Mouse (Mus musculus) v-Abl transformed pro-B cells (cell line): ENCODE measurements around the gene Tax1bp3.

Experiments used
- in situ Hi-C, 2 experiments: fragments of 400-800 bp; cut with MboI; formaldehyde crosslinking; loops; one replicate each; pipeline ENCODE4 v1.15.1; 2025; ENCODE audit not compliant: unreplicated experiment in 2 of 2

Gene Tax1bp3

GRCm38 (mm10) chr11:73169231-73169630 lies 7.7 kb upstream of the Tax1bp3 start:
- in situ Hi-C loops, result no loop called here

- in situ Hi-C loops, result loop anchor here in 1 of 2 experiments (5.0 kb wide), 1 partner anchor 35 kb away; the partner anchor contains the start of gene Haspin
Observed at GRCm38 (mm10) chr11:73172186-73172585, 4.7 kb upstream of the Tax1bp3 start.

- in situ Hi-C loops, result loop anchor here in 1 of 2 experiments (25.0 kb wide), 1 partner anchor 1662 kb away; the partner anchor contains the start of gene Mnt
Observed at GRCm38 (mm10) chr11:73175612-73176011, 1.3 kb upstream of the Tax1bp3 start.

- in situ Hi-C loops, result loop anchor here in 1 of 2 experiments (25.0 kb wide), 1 partner anchor 1661 kb away; the partner anchor contains the start of gene Mnt
Observed at GRCm38 (mm10) chr11:73176186-73176585, 697 bp upstream of the Tax1bp3 start.

GRCm38 (mm10) chr11:73177509-73177875 lies 609 bp downstream of the Tax1bp3 start:
- in situ Hi-C loops, result loop anchor here in 1 of 2 experiments (25.0 kb wide), 1 partner anchor 1660 kb away; the partner anchor contains the start of gene Mnt

- in situ Hi-C loops, result loop anchor here in 1 of 2 experiments (25.0 kb wide), 1 partner anchor 1659 kb away; the partner anchor contains the start of gene Mnt
Observed at GRCm38 (mm10) chr11:73177895-73178294, 1.0 kb downstream of the Tax1bp3 start.

- in situ Hi-C loops, result loop anchor here in 1 of 2 experiments (25.0 kb wide), 1 partner anchor 1651 kb away; the partner anchor contains the start of gene Mnt
Observed at GRCm38 (mm10) chr11:73185872-73186615, 9.2 kb downstream of the Tax1bp3 start.

- in situ Hi-C loops, result loop anchor here in 1 of 2 experiments (25.0 kb wide), 1 partner anchor 1650 kb away; the partner anchor contains the start of gene Mnt
Observed at GRCm38 (mm10) chr11:73187231-73187630, 10.3 kb downstream of the Tax1bp3 start.

GRCm38 (mm10) chr11:73193047-73193446 lies 16.2 kb downstream of the Tax1bp3 start:
- in situ Hi-C loops, result loop anchor here (10.0 to 25.0 kb wide), 2 partner anchors 118 to 1644 kb away; partner anchors contain the start of gene Mnt (in 1 of the 2)

GRCm38 (mm10) chr11:73194444-73194843 lies 17.6 kb downstream of the Tax1bp3 start:
- in situ Hi-C loops, result loop anchor here (10.0 to 25.0 kb wide), 2 partner anchors 120 to 1643 kb away; partner anchors contain the start of gene Mnt (in 1 of the 2)

GRCm38 (mm10) chr11:73198190-73198589 lies 21.3 kb downstream of the Tax1bp3 start:
- in situ Hi-C loops, result loop anchor here (10.0 to 25.0 kb wide), 2 partner anchors 123 to 1639 kb away; partner anchors contain the start of gene Mnt (in 1 of the 2)

- in situ Hi-C loops, result loop anchor here (10.0 to 25.0 kb wide), 2 partner anchors 124 to 1639 kb away; partner anchors contain the start of gene Mnt (in 1 of the 2)
Observed at GRCm38 (mm10) chr11:73198603-73199229, 21.8 kb downstream of the Tax1bp3 start, which contains the start of gene Ctns. Ctns (minus strand) TSS chr11:73199042.

- in situ Hi-C loops, result loop anchor here (10.0 to 25.0 kb wide), 2 partner anchors 124 to 1638 kb away; partner anchors contain the start of gene Mnt (in 1 of the 2)
Observed at GRCm38 (mm10) chr11:73199230-73199712, 22.4 kb downstream of the Tax1bp3 start, which contains the start of gene Shpk. Shpk (plus strand) TSS chr11:73199460.

GRCm38 (mm10) chr11:73199879-73200278 lies 23.0 kb downstream of the Tax1bp3 start:
- in situ Hi-C loops, result loop anchor here (10.0 to 25.0 kb wide), 2 partner anchors 125 to 1637 kb away; partner anchors contain the start of gene Mnt (in 1 of the 2)

- in situ Hi-C loops, result no loop called here
Observed at GRCm38 (mm10) chr11:73201021-73201420, 24.1 kb downstream of the Tax1bp3 start.

- in situ Hi-C loops, result no loop called here
Observed at GRCm38 (mm10) chr11:73201597-73201996, 24.7 kb downstream of the Tax1bp3 start.

- in situ Hi-C loops, result no loop called here
Observed at GRCm38 (mm10) chr11:73203895-73204294, 27.0 kb downstream of the Tax1bp3 start.

GRCm38 (mm10) chr11:73205194-73205593 lies 28.3 kb downstream of the Tax1bp3 start:
- in situ Hi-C loops, result no loop called here

GRCm38 (mm10) chr11:73207621-73208020 lies 30.7 kb downstream of the Tax1bp3 start:
- in situ Hi-C loops, result no loop called here

- in situ Hi-C loops, result no loop called here
Observed at GRCm38 (mm10) chr11:73213956-73214355, 37.1 kb downstream of the Tax1bp3 start.
